Mouse (Mus musculus) liver, embryonic 12.5 days (tissue): Measurements from ENCODE around the gene Nrde2. TPM values are rescaled to one million over a fixed set of nuclear protein-coding genes. Genes with fewer than 3 reads are reported as not detected.
A peak's percentile ranks its signal among the peaks of the same experiment; 100 is the strongest.

Source experiments
- ATAC-seq: fragments of 200-750 bp; cut with Nextera tagmentation; 2 replicates; pipeline ENCODE4 v1.8.0; 2017; ENCODE audit warnings: moderate number of reproducible peaks, mild to moderate bottlenecking, moderate library complexity
- H3K27ac ChIP-seq: fragments of 300-500 bp; sonication (generic); 2 replicates; pipeline ENCODE4 v1.5.1; 2016; ENCODE audit warnings: mild to moderate bottlenecking
- H3K27me3 ChIP-seq: fragments of 300-500 bp; sonication (generic); replicated peaks from 2 replicates; pipeline ENCODE4 v1.6.1; 2016; ENCODE audit warnings: mild to moderate bottlenecking, moderate library complexity
- H3K36me3 ChIP-seq: fragments of 300-500 bp; sonication (generic); 2 replicates; pipeline ENCODE4 v1.6.1; 2016; ENCODE audit warnings: mild to moderate bottlenecking, moderate library complexity
- H3K4me1 ChIP-seq: fragments of 300-500 bp; sonication (generic); 2 replicates; pipeline ENCODE4 v1.6.1; 2016
- H3K4me2 ChIP-seq: fragments of 300-500 bp; sonication (generic); 2 replicates; pipeline ENCODE4 v1.6.1; 2016; ENCODE audit warnings: mild to moderate bottlenecking, moderate library complexity
- H3K4me3 ChIP-seq: fragments of 300-500 bp; sonication (generic); 2 replicates; pipeline ENCODE4 v1.5.1; 2016; ENCODE audit warnings: mild to moderate bottlenecking, moderate library complexity
- H3K9ac ChIP-seq: fragments of 300-500 bp; sonication (generic); 2 replicates; pipeline ENCODE4 v1.6.1; 2016; ENCODE audit warnings: mild to moderate bottlenecking, moderate library complexity
- H3K9me3 ChIP-seq: fragments of 300-500 bp; sonication (generic); replicated peaks from 2 replicates; pipeline ENCODE4 v1.6.1; 2016; ENCODE audit warnings: mild to moderate bottlenecking, moderate library complexity
- WGBS: fragments of 180-500 bp; shearing (Covaris S2); methylation state at CpG from one replicate; pipeline ENCODE4 v1.1.7; 2016; ENCODE audit not compliant: insufficient replicate concordance; 5-methylcytosine and 5-hydroxymethylcytosine counted together
- polyA plus RNA-seq: library from polyadenylated mRNA; unstranded; fragments of >200 nt; fragmentation: Nextera tagmentation; extraction: Ambion mirVana; gene quantifications from 2 replicates; pipeline ENCODE4 v1.2.1, GENCODE M21; 2016

Gene Nrde2
- polyA plus RNA-seq, 1 experiment from 2014 or later: 8.6 TPM

DNA sequence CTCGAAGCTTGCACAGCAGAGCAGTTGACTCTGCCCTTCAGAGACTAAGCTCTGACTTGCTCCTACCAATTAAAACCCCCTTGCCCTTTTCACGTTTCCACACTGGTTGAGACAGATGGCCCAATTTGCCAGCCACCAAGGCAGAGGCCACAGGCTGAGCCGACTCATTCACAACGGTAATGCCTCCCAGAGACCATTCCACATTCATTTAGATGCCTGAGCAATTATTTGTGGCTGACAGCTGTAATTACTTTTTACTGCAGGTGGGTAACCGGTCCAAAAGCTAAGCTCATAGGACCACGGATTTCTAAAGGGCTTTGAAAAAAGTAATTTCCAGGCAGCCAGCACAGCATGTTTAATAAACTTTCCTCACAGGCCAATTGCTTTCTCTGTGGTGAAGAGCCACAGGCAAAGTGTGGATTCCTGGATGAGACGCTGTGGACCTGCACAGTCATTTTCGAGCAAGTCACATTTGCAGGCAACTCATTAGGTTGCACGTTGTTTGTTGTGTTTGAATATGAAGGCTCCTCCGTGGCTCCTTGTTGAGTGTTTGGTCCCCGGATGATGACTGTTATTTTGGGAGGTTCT, 17.1 kb upstream of the Nrde2 start:
- no peak overlapping the region for H3K9ac ChIP-seq
- no peak overlapping the region for H3K4me2 ChIP-seq
- no peaks in the 10 kb centered on the region for H3K9me3 ChIP-seq
- WGBS: 62% methylated on average over 11 of the region's 11 CpGs
- H3K4me1 ChIP-seq: no peaks in the 10 kb centered on the region; the same call in 1 of the 2 replicates
- H3K4me3 ChIP-seq: no peak overlapping the region
- no peaks in the 10 kb centered on the region; the same call in 1 of the 2 replicates for H3K27me3 ChIP-seq
- no peak for ATAC-seq
- H3K27ac ChIP-seq: no peak overlapping the region
- H3K36me3 ChIP-seq: no peaks in the 10 kb centered on the region

DNA sequence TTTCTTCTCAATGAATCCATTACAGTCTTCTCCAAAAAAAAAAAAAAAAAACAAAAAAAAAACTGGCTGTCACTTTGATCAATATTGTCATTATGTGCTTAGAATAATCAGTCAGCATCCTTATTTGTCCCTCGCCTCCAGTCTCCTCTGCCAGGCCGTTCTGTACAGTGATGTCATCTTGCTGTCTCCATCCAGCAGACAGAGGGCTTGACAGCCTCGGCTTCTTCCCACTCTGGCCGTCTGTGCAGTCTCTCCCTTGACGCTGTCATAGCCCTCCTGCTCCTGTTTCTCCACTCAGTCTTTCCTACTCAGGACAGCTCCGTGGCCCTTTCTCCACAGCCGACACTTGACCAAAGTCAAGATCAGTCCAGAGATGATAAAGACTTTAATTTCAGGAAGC, 13.0 kb upstream of the Nrde2 start:
- Histone ChIP-seq H3K4me1 (peaks cover 10% of the 10 kb centered on the region; the same call in 1 of the 2 replicates), H3K9me3 (no peaks in the 10 kb centered on the region), H3K9ac (no peak overlapping the region), H3K27me3 (0 out of 2 replicates have a peak, but pooled peaks cover 4% of the 10 kb centered on the region), H3K4me2 (no peak overlapping the region), H3K36me3 (no peaks in the 10 kb centered on the region), H3K4me3 (no peak overlapping the region), H3K27ac (no peak overlapping the region)
- ATAC-seq: no peak
- 63% methylated on average over 7 of the region's 7 CpGs for WGBS

DNA sequence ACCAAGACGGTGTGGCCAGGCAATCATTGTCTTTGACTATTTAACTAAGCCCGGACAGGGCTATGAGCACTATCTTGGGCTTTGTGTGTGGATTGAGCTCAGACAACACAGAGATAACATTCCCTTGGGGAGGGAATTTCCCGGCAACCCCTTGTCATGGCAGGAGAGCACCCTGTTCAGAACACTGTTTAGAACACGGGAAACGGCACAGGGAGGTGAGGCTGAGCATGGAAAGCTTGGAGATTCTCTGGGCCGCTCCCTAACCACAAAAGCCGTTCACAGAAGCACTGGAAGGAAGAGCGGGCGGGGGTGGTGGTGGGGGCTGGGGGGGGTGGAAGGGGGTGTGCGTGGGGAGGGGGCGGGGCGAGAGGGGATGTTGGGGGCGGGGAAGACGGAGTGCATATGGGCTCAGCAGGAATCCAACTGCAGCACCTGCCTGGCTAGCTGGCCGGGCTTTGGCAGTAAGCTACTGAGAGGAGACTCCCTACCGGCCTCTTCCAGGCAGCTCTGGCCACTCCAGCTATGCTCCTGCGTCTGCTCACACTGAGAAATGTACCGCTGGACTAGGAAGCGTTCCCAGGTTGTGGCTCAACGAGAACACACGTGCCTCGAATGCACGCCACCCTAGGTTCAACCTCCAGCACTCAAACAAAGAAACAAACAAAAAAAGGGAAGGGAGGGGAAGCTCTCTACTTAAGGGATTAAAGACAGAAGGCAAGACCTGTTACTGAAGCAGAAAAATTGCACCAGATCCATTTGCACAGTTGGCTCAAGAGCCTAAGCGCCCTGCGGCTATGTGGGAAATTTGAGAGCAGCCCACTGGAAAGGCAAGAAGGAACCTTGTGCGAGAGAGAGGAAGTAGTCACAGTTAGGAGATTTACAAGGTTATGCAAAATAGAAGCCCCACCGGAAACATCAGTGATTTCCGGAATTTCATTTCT, 8.7 kb upstream of the Nrde2 start:
- H3K27me3 ChIP-seq: 0 out of 2 replicates have a peak, but pooled peaks cover 4% of the 10 kb centered on the region
- H3K9ac ChIP-seq: peak overlapping the region; percentile 23
- 8% methylated on average over 27 of the region's 28 CpGs for WGBS
- peaks cover 10% of the 10 kb centered on the region; the same call in 1 of the 2 replicates for H3K4me1 ChIP-seq
- H3K4me3 ChIP-seq: peak overlapping the region; percentile 32
- peak overlapping the region; percentile 71 for H3K4me2 ChIP-seq
- peak overlapping the region; percentile 10; the same call in 1 of the 2 replicates for H3K27ac ChIP-seq
- H3K36me3 ChIP-seq: no peaks in the 10 kb centered on the region
- peak; percentile 58 for ATAC-seq
- no peaks in the 10 kb centered on the region for H3K9me3 ChIP-seq

DNA sequence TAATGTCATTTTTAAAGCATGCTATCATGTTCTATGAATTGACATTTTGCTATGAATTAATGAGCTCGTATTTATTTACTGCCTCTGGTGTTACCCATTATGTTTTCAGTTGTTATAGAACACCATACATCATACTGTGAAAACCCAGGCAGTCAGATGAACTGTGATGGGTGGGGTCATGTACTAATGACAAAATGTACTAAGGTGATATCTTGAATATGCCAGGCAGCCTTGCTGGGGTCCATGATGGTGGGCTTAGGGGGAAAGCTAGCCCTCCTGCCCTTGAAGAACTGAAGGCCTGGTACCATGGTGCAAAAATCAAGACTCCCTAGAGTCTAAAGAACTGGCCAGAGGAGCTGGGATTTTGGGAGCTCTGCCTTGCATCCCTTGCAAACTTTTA, 8.0 kb upstream of the Nrde2 start:
- Histone ChIP-seq H3K4me3 (no peak overlapping the region), H3K36me3 (no peaks in the 10 kb centered on the region), H3K4me1 (peaks cover 10% of the 10 kb centered on the region; the same call in 1 of the 2 replicates), H3K9ac (no peak overlapping the region), H3K27ac (no peak overlapping the region), H3K4me2 (peak overlapping the region; percentile 71), H3K27me3 (0 out of 2 replicates have a peak, but pooled peaks cover 4% of the 10 kb centered on the region), H3K9me3 (no peaks in the 10 kb centered on the region)
- 65% methylated on average over 1 of the region's 1 CpGs for WGBS
- no peak for ATAC-seq

DNA sequence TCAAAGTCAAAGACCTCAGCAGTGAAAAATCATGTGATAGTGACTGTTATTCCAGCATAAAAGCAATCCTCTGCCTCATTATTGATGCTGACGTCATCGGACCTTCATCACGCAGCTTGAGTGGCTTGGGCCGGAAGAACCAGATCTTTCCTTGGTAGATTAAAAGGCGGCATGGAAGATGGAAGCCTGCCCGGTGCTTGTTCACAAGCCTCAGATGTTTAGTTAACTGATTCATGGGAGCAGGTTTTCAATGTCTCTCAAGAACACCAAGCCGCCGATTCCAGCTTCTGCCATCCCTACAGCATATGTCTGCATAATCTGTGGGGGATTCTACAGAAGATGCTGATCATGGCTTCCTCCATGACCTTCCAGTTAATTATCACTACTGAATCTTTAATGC, 7.5 kb upstream of the Nrde2 start:
- H3K9me3 ChIP-seq: no peaks in the 10 kb centered on the region
- no peak for ATAC-seq
- 74% methylated on average over 8 of the region's 8 CpGs for WGBS
- H3K36me3 ChIP-seq: no peaks in the 10 kb centered on the region
- no peak overlapping the region for H3K4me3 ChIP-seq
- H3K4me1 ChIP-seq: peaks cover 10% of the 10 kb centered on the region; the same call in 1 of the 2 replicates
- 0 out of 2 replicates have a peak, but pooled peaks cover 4% of the 10 kb centered on the region for H3K27me3 ChIP-seq
- no peak overlapping the region for H3K9ac ChIP-seq
- no peak overlapping the region for H3K27ac ChIP-seq
- no peak overlapping the region for H3K4me2 ChIP-seq

DNA sequence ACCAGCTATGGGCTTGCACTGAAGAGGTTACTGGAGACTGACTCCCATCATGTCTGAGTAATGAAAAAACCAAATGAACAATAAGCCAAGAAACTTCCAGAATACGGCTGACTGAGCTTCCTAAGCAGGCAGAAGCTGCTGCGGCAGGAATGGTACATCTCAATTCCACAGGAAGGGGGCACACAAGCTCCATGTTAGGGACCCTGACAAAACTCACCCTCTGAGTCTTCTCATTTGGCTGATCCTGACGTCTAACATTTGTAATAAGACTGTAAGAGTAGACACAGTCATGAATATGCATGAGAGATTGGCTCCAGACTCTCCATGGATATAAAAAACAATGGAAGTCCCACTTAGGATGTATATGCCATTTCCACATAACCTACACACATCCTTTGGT, 6.7 kb upstream of the Nrde2 start:
- Histone ChIP-seq H3K36me3 (no peaks in the 10 kb centered on the region), H3K27ac (no peak overlapping the region), H3K9me3 (no peaks in the 10 kb centered on the region), H3K4me2 (no peak overlapping the region), H3K4me3 (no peak overlapping the region), H3K27me3 (0 out of 2 replicates have a peak, but pooled peaks cover 4% of the 10 kb centered on the region), H3K9ac (no peak overlapping the region), H3K4me1 (peaks cover 10% of the 10 kb centered on the region; the same call in 1 of the 2 replicates)
- WGBS: 29% methylated on average over 3 of the region's 3 CpGs
- no peak for ATAC-seq

DNA sequence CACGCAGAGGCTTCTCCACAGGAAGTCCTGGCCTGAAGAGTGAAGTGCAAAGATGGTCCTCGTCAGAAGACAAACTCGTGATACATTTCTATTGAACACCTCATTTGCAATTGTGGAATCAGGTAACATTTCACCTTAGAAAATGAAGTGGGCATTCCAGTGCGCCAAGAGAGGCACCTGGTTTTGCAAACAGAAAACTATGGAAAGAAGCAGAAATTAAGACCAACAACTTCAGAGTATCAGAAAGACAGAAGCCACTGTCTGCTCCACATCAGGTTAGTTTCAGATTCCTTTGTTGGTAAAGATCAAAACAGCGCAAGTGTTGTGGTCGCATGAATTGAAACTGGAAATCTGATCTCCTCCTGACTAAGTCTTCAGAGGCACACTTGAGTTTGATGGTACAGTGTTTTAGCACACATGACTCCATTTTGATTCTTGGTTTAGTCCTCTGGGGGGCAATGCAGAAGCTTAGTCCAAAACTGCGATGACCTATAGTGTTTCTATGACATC, 5.6 kb upstream of the Nrde2 start:
- Histone ChIP-seq H3K36me3 (no peaks in the 10 kb centered on the region), H3K9ac (no peak overlapping the region), H3K4me2 (no peak overlapping the region), H3K27ac (no peak overlapping the region), H3K9me3 (no peaks in the 10 kb centered on the region), H3K4me3 (no peak overlapping the region), H3K4me1 (peaks cover 10% of the 10 kb centered on the region; the same call in 1 of the 2 replicates), H3K27me3 (0 out of 2 replicates have a peak, but pooled peaks cover 4% of the 10 kb centered on the region)
- 62% methylated on average over 7 of the region's 7 CpGs for WGBS
- no peak for ATAC-seq

DNA sequence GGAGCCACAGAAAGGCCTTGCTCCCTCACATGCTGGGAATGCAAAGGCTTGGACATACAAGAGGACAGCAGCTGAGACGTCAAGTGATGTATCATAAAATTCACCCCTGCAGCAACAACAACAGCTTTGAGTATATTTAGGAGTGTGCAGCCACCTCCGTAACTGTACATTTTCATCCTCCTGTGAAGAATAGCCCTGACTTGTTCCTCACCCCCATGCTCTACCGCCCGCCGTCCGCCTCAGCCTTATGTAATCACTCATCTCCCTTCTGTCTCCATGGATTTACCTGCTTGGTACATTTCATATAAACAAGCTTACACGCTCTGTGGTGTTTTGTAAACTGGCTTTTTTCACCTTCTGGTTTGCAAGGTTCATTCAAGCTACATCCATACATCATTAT, 7.0 kb downstream of the Nrde2 start:
- Histone ChIP-seq H3K4me1 (no peaks in the 10 kb centered on the region), H3K4me2 (no peak overlapping the region)
- no peak for ATAC-seq

DNA sequence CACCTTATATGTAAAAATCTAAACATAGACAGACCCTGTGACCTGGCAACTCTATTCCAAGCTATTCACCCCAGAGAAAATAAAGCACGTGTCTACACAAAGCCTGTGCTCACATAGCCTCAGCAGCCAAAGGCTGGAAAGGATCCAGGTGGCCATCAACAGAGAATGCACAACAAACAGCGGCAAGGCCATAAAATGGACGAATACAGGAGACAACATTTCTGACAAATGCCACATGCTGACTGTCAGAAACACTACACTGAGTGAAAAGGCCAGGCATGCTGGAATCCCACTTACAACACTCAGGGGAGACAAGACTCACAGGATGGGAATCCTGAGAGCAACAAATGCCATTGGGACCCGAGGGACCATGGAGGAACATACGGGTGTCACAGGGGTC, 15.2 kb downstream of the Nrde2 start:
- Histone ChIP-seq H3K4me3 (no peak overlapping the region), H3K36me3 (peaks cover 95% of the 10 kb centered on the region), H3K9ac (no peak overlapping the region), H3K27ac (no peak overlapping the region), H3K4me1 (0 out of 2 replicates have a peak, but pooled peaks cover 4% of the 10 kb centered on the region), H3K4me2 (no peak overlapping the region), H3K9me3 (no peaks in the 10 kb centered on the region), H3K27me3 (no peaks in the 10 kb centered on the region)
- no peak for ATAC-seq
- WGBS: 87% methylated on average over 5 of the region's 5 CpGs

More for the DNA sequence above, 7.0 kb downstream of the Nrde2 start:
- Histone ChIP-seq H3K27me3 (no peaks in the 10 kb centered on the region), H3K9me3 (no peaks in the 10 kb centered on the region), H3K27ac (no peak overlapping the region), H3K36me3 (peaks cover 47% of the 10 kb centered on the region), H3K4me3 (no peak overlapping the region), H3K9ac (no peak overlapping the region)
- WGBS: 88% methylated on average over 7 of the region's 7 CpGs

DNA sequence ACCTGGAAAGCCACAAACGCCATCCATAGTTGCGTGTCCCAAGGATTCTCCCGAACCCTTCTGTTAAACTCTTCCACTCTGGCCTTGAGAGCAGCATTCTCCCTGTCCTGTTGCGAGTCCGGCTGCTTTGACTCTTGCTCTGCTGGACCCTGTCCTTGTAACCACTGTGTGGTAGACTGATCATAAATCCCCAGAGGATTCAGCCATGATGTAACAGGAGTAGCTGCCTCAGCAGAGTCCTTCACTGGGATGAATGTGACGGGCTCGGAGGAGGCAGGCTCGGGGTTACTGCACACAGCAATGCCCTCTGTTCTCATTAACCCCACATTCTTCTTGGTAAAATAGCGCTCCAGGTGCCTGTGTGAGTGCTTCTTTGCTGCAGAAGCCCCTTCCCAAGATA, 15.7 kb downstream of the Nrde2 start:
- Histone ChIP-seq H3K36me3 (peaks cover 95% of the 10 kb centered on the region), H3K27me3 (no peaks in the 10 kb centered on the region), H3K4me1 (0 out of 2 replicates have a peak, but pooled peaks cover 4% of the 10 kb centered on the region), H3K9me3 (no peaks in the 10 kb centered on the region), H3K4me2 (no peak overlapping the region), H3K4me3 (no peak overlapping the region), H3K9ac (no peak overlapping the region), H3K27ac (no peak overlapping the region)
- ATAC-seq: no peak
- 91% methylated on average over 9 of the region's 9 CpGs for WGBS

DNA sequence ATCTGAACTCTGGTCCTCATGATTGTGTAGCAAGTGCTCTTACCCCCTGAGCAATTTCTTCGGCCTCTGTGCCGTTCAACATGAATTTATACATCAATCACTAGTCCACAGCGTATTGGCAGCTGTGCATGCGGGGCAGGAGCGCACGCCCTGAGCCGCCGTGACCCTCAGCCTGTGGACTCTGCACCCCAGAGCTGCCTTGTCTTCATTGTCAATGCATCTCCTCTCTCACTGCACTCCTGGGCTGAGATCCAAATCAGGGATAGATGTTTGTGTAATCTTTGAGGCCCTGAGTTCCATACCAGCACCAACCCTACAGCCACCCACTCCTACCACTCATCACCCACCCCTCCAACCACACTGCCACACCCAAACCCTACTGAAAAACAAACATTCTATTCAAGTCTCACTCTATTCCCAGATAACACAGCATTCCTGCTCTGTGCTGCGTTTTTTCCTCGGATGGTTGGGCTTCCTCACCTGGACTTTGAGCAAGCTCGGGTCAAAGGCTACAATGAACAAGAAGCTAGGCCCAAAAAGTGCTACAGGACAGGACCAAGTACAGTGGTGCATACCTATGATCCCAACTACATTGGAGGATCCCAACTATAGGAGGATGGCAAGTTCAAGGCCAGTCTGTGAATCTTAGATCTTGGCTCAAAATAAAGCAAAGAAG, 16.5 kb downstream of the Nrde2 start:
- WGBS: 78% methylated on average over 11 of the region's 11 CpGs
- no peak overlapping the region for H3K27ac ChIP-seq
- no peak overlapping the region for H3K4me3 ChIP-seq
- H3K9ac ChIP-seq: no peak overlapping the region
- no peak for ATAC-seq
- H3K4me2 ChIP-seq: no peak overlapping the region
- H3K27me3 ChIP-seq: no peaks in the 10 kb centered on the region
- 0 out of 2 replicates have a peak, but pooled peaks cover 4% of the 10 kb centered on the region for H3K4me1 ChIP-seq
- peaks cover 97% of the 10 kb centered on the region for H3K36me3 ChIP-seq
- H3K9me3 ChIP-seq: no peaks in the 10 kb centered on the region
